ENCODE assay signal across 8 mouse cellular contexts in genomic region chr6:124993876-124994275, GRCm38 (mm10). TPM values are rescaled to one million over a fixed set of nuclear protein-coding genes. Genes with fewer than 3 reads are reported as not detected.
DNase-seq lines count a peak whose midpoint lies in the region; ATAC-seq and TF ChIP-seq lines count a peak whose summit lies in the region.
"Had no signal": no experiment of that assay in that cellular context is flagged by ENCODE, and none has a peak within 500 bp of the region (broad histone marks: within the 10 kb centered on the region; RNA-seq: fewer than 3 reads in every experiment).

No protein-coding gene starts in this region.

- H3K4me3 ChIP-seq in left cerebral cortex, adult 2 months: no peak overlapping the region
- H3K4me3 ChIP-seq in hindbrain, embryonic 12.5 days: no peak overlapping the region
- H3K4me3 ChIP-seq in neural tube, embryonic 12.5 days: no peak overlapping the region

- peaks cover 65% of the 10 kb centered on the region for H3K27me3 ChIP-seq in hindbrain, embryonic 12.5 days
- peaks cover 65% of the 10 kb centered on the region for H3K27me3 ChIP-seq in neural tube, embryonic 12.5 days (replicated peaks)

- intact Hi-C loops in left cerebral cortex, adult 2 months (cut with DNase I): no loop called here

- no peak for ATAC-seq in hindbrain, embryonic 12.5 days (ENCODE audit: low FRiP score)
- ATAC-seq in neural tube, embryonic 12.5 days (ENCODE audit: low FRiP score, low read depth): no peak
- no peak for ATAC-seq in CD4-positive, CD25-positive, alpha-beta regulatory T cell, adult 4 months
- ATAC-seq: inflammation-experienced regulatory T-cells, adult 6 months had no signal

- no peak overlapping the region for H3K9ac ChIP-seq in hindbrain, embryonic 12.5 days
- peak overlapping the region; percentile 49; the same call in 1 of the 2 replicates for H3K9ac ChIP-seq in neural tube, embryonic 12.5 days

- H3K4me2 ChIP-seq in hindbrain, embryonic 12.5 days (replicated peaks): peak overlapping the region; percentile 24; the same call in 1 of the 2 replicates
- peak overlapping the region; percentile 28; the same call in 1 of the 2 replicates for H3K4me2 ChIP-seq in neural tube, embryonic 12.5 days (replicated peaks)

- peak; percentile 40 for TF ChIP-seq CTCF in left cerebral cortex, adult 2 months (IDR thresholded peaks at IDR 0.05)

- peaks cover 12% of the 10 kb centered on the region for H3K4me1 ChIP-seq in hindbrain, embryonic 12.5 days
- H3K4me1 ChIP-seq in neural tube, embryonic 12.5 days: peaks cover 10% of the 10 kb centered on the region; the same call in 1 of the 2 replicates

- DNase-seq in left cerebral cortex, adult 2 months (ENCODE audit: extremely low spot score in 1 of 2, low spot score in 2 of 2): no peak
- no peak for DNase-seq in left cerebral cortex, adult 8-10 months (ENCODE audit: low spot score in 2 of 2)
- peak; percentile 70 for DNase-seq in brain, adult 2 months (ENCODE audit: low read depth, low spot score)
- DNase-seq in adipocyte (ENCODE audit: low spot score): no peak

- peak overlapping the region; percentile 8; the same call in 1 of the 2 replicates for H3K27ac ChIP-seq in left cerebral cortex, adult 2 months
- no peak overlapping the region for H3K27ac ChIP-seq in hindbrain, embryonic 12.5 days
- no peak overlapping the region for H3K27ac ChIP-seq in neural tube, embryonic 12.5 days

- H3K36me3 ChIP-seq in hindbrain, embryonic 12.5 days: no peaks in the 10 kb centered on the region
- no peaks in the 10 kb centered on the region for H3K36me3 ChIP-seq in neural tube, embryonic 12.5 days

- 11% methylated on average over 11 of the region's 11 CpGs for WGBS in hindbrain, embryonic 12.5 days
- WGBS in neural tube, embryonic 12.5 days: 17% methylated on average over 11 of the region's 11 CpGs

- peaks cover 8% of the 10 kb centered on the region; the same call in 1 of the 2 replicates for H3K9me3 ChIP-seq in hindbrain, embryonic 12.5 days (replicated peaks)
- H3K9me3 ChIP-seq in neural tube, embryonic 12.5 days: peaks cover 8% of the 10 kb centered on the region

RNA-seq across cellular contexts. Expression of gene Pianp, which starts 2.6 kb away (rescaled TPM):
- total RNA-seq in left cerebral cortex, adult 2 months (2021): 100 to 1,000 TPM; 176 to 191 TPM
- total RNA-seq in left cerebral cortex, adult 8-10 months (2022): 100 to 1,000 TPM; 146 to 232 (median 185) TPM
- polyA plus RNA-seq in hindbrain, embryonic 12.5 days (2016; fragmentation: Nextera tagmentation; extraction: Ambion mirVana): 8.6 and 8.9 TPM in 2 replicates
- polyA plus RNA-seq in neural tube, embryonic 12.5 days (2016; fragmentation: Nextera tagmentation; extraction: Ambion mirVana): 9.8 and 10.0 TPM in 2 replicates
- polyA plus RNA-seq in CD4-positive, CD25-positive, alpha-beta regulatory T cell, adult 4 months (2017; shearing (Covaris generic)): under 1 TPM in 1 of 2 experiments, not detected in 1; 0.15 TPM

RNA-seq across cellular contexts. Expression of gene Zfp384, which starts 15.1 kb away (rescaled TPM):
- total RNA-seq in left cerebral cortex, adult 2 months (2021): 10 to 100 TPM; 48.2 to 50.6 TPM
- total RNA-seq in left cerebral cortex, adult 8-10 months (2022): 10 to 100 TPM; 36.8 to 48.5 (median 40.5) TPM
- polyA plus RNA-seq in hindbrain, embryonic 12.5 days (2016; fragmentation: Nextera tagmentation; extraction: Ambion mirVana): 21.6 and 22.3 TPM in 2 replicates
- 17.0 and 19.1 TPM in 2 replicates for polyA plus RNA-seq in neural tube, embryonic 12.5 days (2016; fragmentation: Nextera tagmentation; extraction: Ambion mirVana)
- 1 to 10 TPM; 3.9 to 4.4 TPM for polyA plus RNA-seq in CD4-positive, CD25-positive, alpha-beta regulatory T cell, adult 4 months (2017; shearing (Covaris generic))

RNA-seq across cellular contexts. Expression of gene Cops7a, which starts 28.5 kb away (rescaled TPM):
- 100 to 1,000 TPM; 148 to 156 TPM for total RNA-seq in left cerebral cortex, adult 2 months (2021)
- total RNA-seq in left cerebral cortex, adult 8-10 months (2022): 100 to 1,000 TPM; 154 to 177 (median 165) TPM
- polyA plus RNA-seq in hindbrain, embryonic 12.5 days (2016; fragmentation: Nextera tagmentation; extraction: Ambion mirVana): 99.5 and 101 TPM in 2 replicates
- polyA plus RNA-seq in neural tube, embryonic 12.5 days (2016; fragmentation: Nextera tagmentation; extraction: Ambion mirVana): 91.5 and 99.8 TPM in 2 replicates
- polyA plus RNA-seq in CD4-positive, CD25-positive, alpha-beta regulatory T cell, adult 4 months (2017; shearing (Covaris generic)): 10 to 100 TPM; 66.2 to 93.4 TPM

RNA-seq across cellular contexts. Expression of gene Ing4, which starts 45.7 kb away (rescaled TPM):
- 10 to 100 TPM; 49.5 to 56.6 TPM for total RNA-seq in left cerebral cortex, adult 2 months (2021)
- total RNA-seq in left cerebral cortex, adult 8-10 months (2022): 10 to 100 TPM; 52.5 to 59.2 (median 54.2) TPM
- polyA plus RNA-seq in hindbrain, embryonic 12.5 days (2016; fragmentation: Nextera tagmentation; extraction: Ambion mirVana): 151 and 159 TPM in 2 replicates
- polyA plus RNA-seq in neural tube, embryonic 12.5 days (2016; fragmentation: Nextera tagmentation; extraction: Ambion mirVana): 151 and 156 TPM in 2 replicates
- polyA plus RNA-seq in CD4-positive, CD25-positive, alpha-beta regulatory T cell, adult 4 months (2017; shearing (Covaris generic)): 10 to 100 TPM; 48.3 to 64.6 TPM

RNA-seq across cellular contexts. Expression of gene Acrbp, which starts 55.6 kb away (rescaled TPM):
- 10 to 100 TPM; 12.2 to 18.4 TPM for total RNA-seq in left cerebral cortex, adult 2 months (2021)
- 10 to 100 TPM in 2 of 4 experiments, 1 to 10 TPM in 2; 8.6 to 12.1 (median 10.1) TPM for total RNA-seq in left cerebral cortex, adult 8-10 months (2022)
- polyA plus RNA-seq in hindbrain, embryonic 12.5 days (2016; fragmentation: Nextera tagmentation; extraction: Ambion mirVana): 16.0 and 18.3 TPM in 2 replicates
- 15.1 and 15.3 TPM in 2 replicates for polyA plus RNA-seq in neural tube, embryonic 12.5 days (2016; fragmentation: Nextera tagmentation; extraction: Ambion mirVana)
- 10 to 100 TPM; 24.6 to 25.9 TPM for polyA plus RNA-seq in CD4-positive, CD25-positive, alpha-beta regulatory T cell, adult 4 months (2017; shearing (Covaris generic))
